Mouse (Mus musculus): Measurements from ENCODE around the gene Snta1. TPM values are rescaled to one million over a fixed set of nuclear protein-coding genes. Genes with fewer than 3 reads are reported as not detected.

The Snta1 gene
- polyA plus RNA-seq (2015; fragmentation: Nextera tagmentation; extraction: Ambion mirVana) = 12.1 and 12.7 TPM in 2 replicates

DNA sequence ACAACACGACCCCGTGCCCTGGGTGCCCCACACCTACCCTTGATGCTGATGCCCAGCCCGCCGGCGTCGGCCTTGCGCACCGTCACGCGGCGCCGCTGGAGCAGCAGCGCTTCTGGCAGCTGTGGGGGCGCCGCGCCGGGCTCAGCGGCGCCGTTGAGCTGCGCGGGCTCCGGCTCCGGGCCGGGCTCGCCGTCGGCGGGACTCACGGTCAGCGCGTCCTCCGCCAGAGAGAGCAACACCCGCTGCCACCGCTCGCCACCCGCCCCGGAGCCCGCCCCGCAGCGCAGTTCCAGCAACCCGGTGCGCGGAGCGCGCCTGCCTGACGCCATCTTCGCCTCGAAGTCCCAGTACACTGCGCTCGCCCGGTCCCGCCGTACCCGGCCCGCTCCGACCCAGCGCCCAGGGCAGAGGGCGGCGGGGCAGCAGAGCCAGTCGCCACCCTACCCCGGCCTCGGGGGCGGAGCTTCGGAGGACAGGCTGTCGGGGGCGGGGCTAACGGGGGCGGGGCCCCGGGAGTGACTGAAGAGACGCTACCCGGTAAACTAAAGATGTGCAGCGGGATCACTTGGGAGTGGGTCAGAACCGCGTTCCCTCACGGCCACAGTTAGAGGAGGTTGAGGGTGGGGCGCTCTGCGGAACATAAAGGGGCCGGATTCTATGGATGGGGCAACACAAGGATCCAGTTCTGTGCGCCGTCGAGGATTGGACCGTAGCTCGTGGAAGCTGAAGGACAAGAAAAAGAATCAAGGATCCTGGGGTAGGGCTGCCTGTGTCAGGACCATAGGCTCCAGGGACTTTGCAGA lies at the start of gene Snta1:
Snta1 (minus strand) TSS at position 457 of the 803 bp plus-strand sequence.
- H3K9me3 ChIP-seq (replicated peaks) = no peaks in the 10 kb centered on the region
- peak; percentile 83 for ATAC-seq (ENCODE audit: low FRiP score)
- H3K4me1 ChIP-seq = peaks cover 40% of the 10 kb centered on the region
- peak within 1 kb of the TSS; percentile 52 for H3K9ac ChIP-seq (replicated peaks)
- peak within 1 kb of the TSS; percentile 63 for H3K4me3 ChIP-seq (replicated peaks)
- no peaks in the 10 kb centered on the region for H3K36me3 ChIP-seq
- 1% methylated on average over 82 of the region's 84 CpGs for WGBS
- H3K27ac ChIP-seq (replicated peaks) = peak within 1 kb of the TSS; percentile 63
- peaks cover 3% of the 10 kb centered on the region; the same call in 1 of the 2 replicates for H3K27me3 ChIP-seq (replicated peaks)
- peak within 1 kb of the TSS; percentile 70 for H3K4me2 ChIP-seq

DNA sequence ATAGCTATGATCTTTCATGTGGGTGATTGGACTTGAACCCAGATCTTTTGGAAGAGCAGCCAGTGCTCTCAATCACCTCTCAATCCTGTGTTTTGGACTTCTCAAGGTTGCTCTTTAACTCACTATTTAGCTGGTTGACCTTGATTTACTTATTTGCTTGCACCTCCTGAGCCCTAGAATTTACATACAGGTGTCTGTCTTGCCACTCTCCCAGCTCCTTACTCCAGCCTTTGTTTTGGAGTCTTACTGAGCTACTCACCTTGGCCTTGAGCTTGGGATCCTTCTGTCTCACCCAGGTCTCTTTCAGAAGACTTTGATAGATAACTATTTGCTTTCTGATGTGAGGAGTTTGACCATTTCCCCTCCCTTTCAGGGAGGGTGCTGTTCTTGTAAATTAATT lies 48.7 kb upstream of the Snta1 start:
- ATAC-seq (ENCODE audit: low FRiP score) = no peak
- H3K9me3 ChIP-seq (replicated peaks) = no peaks in the 10 kb centered on the region
- no peaks in the 10 kb centered on the region for H3K27me3 ChIP-seq (replicated peaks)
- H3K36me3 ChIP-seq = no peaks in the 10 kb centered on the region
- no peak overlapping the region for H3K27ac ChIP-seq (replicated peaks)
- no peak overlapping the region for H3K4me3 ChIP-seq (replicated peaks)
- no peak overlapping the region for H3K4me2 ChIP-seq
- no peak overlapping the region for H3K9ac ChIP-seq (replicated peaks)
- H3K4me1 ChIP-seq = peaks cover 36% of the 10 kb centered on the region

DNA sequence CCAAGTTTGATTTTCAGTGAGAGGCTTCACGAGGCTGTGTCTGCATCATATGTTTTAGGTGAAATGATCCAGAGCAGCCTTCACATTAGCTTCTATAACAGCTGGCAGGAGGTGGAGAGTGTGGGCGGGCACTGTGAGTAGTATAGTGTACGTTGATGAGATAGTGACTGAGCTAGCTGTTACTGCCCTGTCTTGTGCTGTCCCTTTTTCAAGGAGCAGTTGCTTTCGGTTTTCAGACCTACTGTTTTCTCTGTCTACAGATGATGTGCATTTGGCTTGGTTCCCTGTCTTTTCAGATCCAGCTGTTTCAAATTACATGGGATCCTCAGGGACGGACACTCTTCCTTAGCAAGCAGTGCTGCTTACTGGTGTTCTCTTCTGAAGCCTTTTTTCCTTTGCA lies 47.9 kb upstream of the Snta1 start:
- 0 out of 2 replicates have a peak, but pooled peaks have one; percentile 53 for ATAC-seq (ENCODE audit: low FRiP score)
- Histone ChIP-seq H3K36me3 (no peaks in the 10 kb centered on the region), H3K4me2 (peak overlapping the region; percentile 15; the same call in 1 of the 2 replicates), H3K27me3 (replicated peaks) (no peaks in the 10 kb centered on the region), H3K27ac (replicated peaks) (peak overlapping the region; percentile 71), H3K9ac (replicated peaks) (no peak overlapping the region), H3K4me3 (replicated peaks) (no peak overlapping the region), H3K9me3 (replicated peaks) (no peaks in the 10 kb centered on the region), H3K4me1 (peaks cover 33% of the 10 kb centered on the region)
- WGBS = 36% methylated on average over 5 of the region's 5 CpGs

DNA sequence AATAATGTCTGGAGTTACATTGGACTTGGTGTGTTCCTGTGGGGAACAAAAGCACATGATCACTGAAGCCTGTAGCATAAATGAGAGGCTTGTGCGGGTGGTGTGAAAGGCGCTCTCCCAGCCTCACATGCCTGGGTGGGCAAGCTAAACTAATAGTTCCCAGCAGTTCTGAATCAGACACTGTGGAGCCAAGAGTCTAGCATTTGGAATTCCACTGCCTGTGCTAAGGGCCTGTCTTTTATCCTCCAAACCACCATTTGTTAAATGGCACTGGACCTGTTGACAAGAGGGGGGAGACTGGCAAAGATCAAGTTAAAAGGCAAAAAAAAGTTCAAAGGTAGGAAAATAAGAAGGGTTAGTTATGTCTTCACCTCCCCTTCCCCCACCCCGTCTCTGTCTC lies 46.7 kb upstream of the Snta1 start:
- no peaks in the 10 kb centered on the region for H3K27me3 ChIP-seq (replicated peaks)
- 53% methylated on average over 3 of the region's 3 CpGs for WGBS
- no peaks in the 10 kb centered on the region for H3K9me3 ChIP-seq (replicated peaks)
- H3K4me3 ChIP-seq (replicated peaks) = no peak overlapping the region
- peaks cover 27% of the 10 kb centered on the region for H3K4me1 ChIP-seq
- H3K9ac ChIP-seq (replicated peaks) = no peak overlapping the region
- peak overlapping the region; percentile 71 for H3K27ac ChIP-seq (replicated peaks)
- ATAC-seq (ENCODE audit: low FRiP score) = no peak
- no peaks in the 10 kb centered on the region for H3K36me3 ChIP-seq
- H3K4me2 ChIP-seq = no peak overlapping the region

GRCm38 (mm10) chr2:154454099-154454498 lies 46.2 kb upstream of the Snta1 start:
- ATAC-seq (ENCODE audit: low FRiP score) = no peak
- H3K36me3 ChIP-seq = no peaks in the 10 kb centered on the region
- H3K27me3 ChIP-seq (replicated peaks) = no peaks in the 10 kb centered on the region
- 48% methylated on average over 1 of the region's 1 CpGs for WGBS
- 0 out of 2 replicates have a peak overlapping the region, but pooled peaks have one; percentile 11 for H3K27ac ChIP-seq (replicated peaks)
- peaks cover 27% of the 10 kb centered on the region for H3K4me1 ChIP-seq
- no peak overlapping the region for H3K4me3 ChIP-seq (replicated peaks)
- no peak overlapping the region for H3K4me2 ChIP-seq
- no peaks in the 10 kb centered on the region for H3K9me3 ChIP-seq (replicated peaks)
- no peak overlapping the region for H3K9ac ChIP-seq (replicated peaks)

GRCm38 (mm10) chr2:154452951-154453350 lies 45.1 kb upstream of the Snta1 start:
- no peaks in the 10 kb centered on the region for H3K9me3 ChIP-seq (replicated peaks)
- H3K4me2 ChIP-seq = no peak overlapping the region
- H3K4me3 ChIP-seq (replicated peaks) = no peak overlapping the region
- H3K9ac ChIP-seq (replicated peaks) = no peak overlapping the region
- H3K27ac ChIP-seq (replicated peaks) = no peak overlapping the region
- 95% methylated on average over 2 of the region's 2 CpGs for WGBS
- peaks cover 27% of the 10 kb centered on the region for H3K4me1 ChIP-seq
- no peaks in the 10 kb centered on the region for H3K27me3 ChIP-seq (replicated peaks)
- peaks cover 2% of the 10 kb centered on the region; the same call in 1 of the 2 replicates for H3K36me3 ChIP-seq
- no peak for ATAC-seq (ENCODE audit: low FRiP score)

DNA sequence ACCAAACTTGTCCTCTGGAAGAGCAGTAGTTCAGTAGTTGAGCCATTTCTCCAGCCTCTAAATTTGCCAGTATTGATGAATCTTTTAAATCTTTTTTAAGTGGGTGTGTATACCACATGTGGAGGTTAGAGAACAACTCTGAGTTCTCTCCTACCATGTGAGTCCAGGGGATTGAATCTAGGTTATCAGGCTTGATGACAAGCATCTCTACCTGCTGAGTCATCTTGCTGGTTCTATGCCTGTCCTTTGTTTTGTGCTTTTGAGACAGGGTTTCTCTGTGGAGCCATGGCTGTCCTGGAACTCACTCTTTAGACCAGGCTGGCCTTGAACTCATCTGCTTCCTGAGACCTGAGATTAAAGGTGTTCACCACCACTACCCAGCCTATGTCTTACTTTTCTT lies 40.7 kb upstream of the Snta1 start:
- H3K4me1 ChIP-seq = no peaks in the 10 kb centered on the region
- H3K4me3 ChIP-seq (replicated peaks) = no peak overlapping the region
- no peaks in the 10 kb centered on the region for H3K9me3 ChIP-seq (replicated peaks)
- H3K36me3 ChIP-seq = peaks cover 4% of the 10 kb centered on the region; the same call in 1 of the 2 replicates
- H3K27ac ChIP-seq (replicated peaks) = no peak overlapping the region
- no peaks in the 10 kb centered on the region for H3K27me3 ChIP-seq (replicated peaks)
- no peak overlapping the region for H3K9ac ChIP-seq (replicated peaks)
- H3K4me2 ChIP-seq = no peak overlapping the region
- no peak for ATAC-seq (ENCODE audit: low FRiP score)

DNA sequence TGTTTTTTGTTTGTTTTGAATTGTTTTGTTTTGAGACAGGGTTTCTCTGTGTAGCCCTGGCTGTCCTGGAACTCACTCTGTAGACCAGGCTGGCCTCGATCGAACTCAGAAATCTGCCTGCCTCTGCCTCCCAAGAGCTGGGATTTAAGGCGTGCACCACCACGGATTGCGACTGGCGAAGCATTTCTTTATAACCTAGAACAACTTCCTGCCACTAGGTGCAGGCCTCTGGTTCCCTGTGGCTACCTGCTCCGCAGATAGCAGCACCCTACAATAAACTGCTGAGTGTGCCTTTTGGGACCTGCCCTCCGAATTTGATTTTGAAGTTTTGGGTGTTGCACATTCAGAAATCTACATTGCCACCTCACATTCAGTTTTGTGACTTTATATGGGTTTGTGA lies 39.9 kb upstream of the Snta1 start:
- Histone ChIP-seq H3K9me3 (replicated peaks) (no peaks in the 10 kb centered on the region), H3K27ac (replicated peaks) (no peak overlapping the region), H3K27me3 (replicated peaks) (no peaks in the 10 kb centered on the region), H3K4me3 (replicated peaks) (no peak overlapping the region), H3K36me3 (peaks cover 7% of the 10 kb centered on the region), H3K4me2 (no peak overlapping the region), H3K9ac (replicated peaks) (no peak overlapping the region), H3K4me1 (no peaks in the 10 kb centered on the region)
- WGBS = 98% methylated on average over 8 of the region's 8 CpGs
- no peak for ATAC-seq (ENCODE audit: low FRiP score)

DNA sequence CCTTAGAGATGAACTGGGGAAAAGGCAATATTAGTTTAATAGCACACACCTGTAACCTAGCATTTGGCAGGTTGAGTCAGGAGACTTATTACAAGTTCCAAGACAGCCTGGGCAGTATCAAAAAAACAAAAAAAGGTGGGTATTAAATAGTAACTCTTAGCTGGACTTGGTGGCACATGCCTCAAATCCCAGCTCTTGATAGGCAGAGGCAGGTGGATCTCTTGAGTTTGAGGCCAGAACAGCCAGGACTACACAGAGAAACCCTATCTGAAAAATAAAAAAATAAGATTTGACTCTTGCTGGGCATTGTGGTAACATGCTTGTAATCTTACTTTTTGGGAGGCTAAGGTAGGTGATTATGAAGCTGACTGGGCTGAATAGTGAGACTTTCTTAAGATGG lies 32.6 kb upstream of the Snta1 start:
- no peak overlapping the region for H3K9ac ChIP-seq (replicated peaks)
- peaks cover 27% of the 10 kb centered on the region for H3K4me1 ChIP-seq
- no peak for ATAC-seq (ENCODE audit: low FRiP score)
- H3K27me3 ChIP-seq (replicated peaks) = no peaks in the 10 kb centered on the region
- peaks cover 3% of the 10 kb centered on the region for H3K36me3 ChIP-seq
- no peak overlapping the region for H3K27ac ChIP-seq (replicated peaks)
- H3K4me2 ChIP-seq = no peak overlapping the region
- H3K9me3 ChIP-seq (replicated peaks) = no peaks in the 10 kb centered on the region
- H3K4me3 ChIP-seq (replicated peaks) = no peak overlapping the region

GRCm38 (mm10) chr2:154437191-154437527 lies 29.3 kb upstream of the Snta1 start:
- 11% methylated on average over 7 of the region's 7 CpGs for WGBS
- H3K9ac ChIP-seq (replicated peaks) = peak overlapping the region; percentile 96
- ATAC-seq (ENCODE audit: low FRiP score) = no peak
- no peaks in the 10 kb centered on the region for H3K9me3 ChIP-seq (replicated peaks)
- H3K27me3 ChIP-seq (replicated peaks) = no peaks in the 10 kb centered on the region
- H3K27ac ChIP-seq (replicated peaks) = no peak overlapping the region
- no peaks in the 10 kb centered on the region for H3K36me3 ChIP-seq
- peak overlapping the region; percentile 59 for H3K4me2 ChIP-seq
- peak overlapping the region; percentile 92 for H3K4me3 ChIP-seq (replicated peaks)
- peaks cover 31% of the 10 kb centered on the region for H3K4me1 ChIP-seq

- Histone ChIP-seq H3K36me3 (no peaks in the 10 kb centered on the region), H3K9me3 (replicated peaks) (no peaks in the 10 kb centered on the region), H3K4me3 (replicated peaks) (peak within 1 kb of the TSS; percentile 92), H3K9ac (replicated peaks) (peak within 1 kb of the TSS; percentile 96), H3K4me1 (peaks cover 31% of the 10 kb centered on the region), H3K27ac (replicated peaks) (peak within 1 kb of the TSS; percentile 91), H3K4me2 (peak within 1 kb of the TSS; percentile 59), H3K27me3 (replicated peaks) (no peaks in the 10 kb centered on the region)
- WGBS = under 1% methylated on average over 57 of the region's 70 CpGs
- ATAC-seq (ENCODE audit: low FRiP score) = peak; percentile 84
Measured at GRCm38 (mm10) chr2:154436458-154437190, 28.7 kb upstream of the Snta1 start, which contains the start of gene Cbfa2t2. Cbfa2t2 (plus strand) TSS chr2:154436481.

- Histone ChIP-seq H3K27ac (replicated peaks) (peak overlapping the region; percentile 91), H3K9me3 (replicated peaks) (no peaks in the 10 kb centered on the region), H3K4me3 (replicated peaks) (peak overlapping the region; percentile 92), H3K27me3 (replicated peaks) (no peaks in the 10 kb centered on the region), H3K4me1 (peaks cover 31% of the 10 kb centered on the region), H3K4me2 (peak overlapping the region; percentile 59), H3K9ac (replicated peaks) (peak overlapping the region; percentile 96), H3K36me3 (no peaks in the 10 kb centered on the region)
- peak; percentile 99 for ATAC-seq (ENCODE audit: low FRiP score)
- WGBS = under 1% methylated on average over 38 of the region's 44 CpGs
Measured at GRCm38 (mm10) chr2:154436076-154436457, 28.2 kb upstream of the Snta1 start.

Measured in neural tube, embryonic 15.5 days (tissue).